Mouse (Mus musculus): Measurements from ENCODE around the gene Pts. TPM values are rescaled to one million over a fixed set of nuclear protein-coding genes. Genes with fewer than 3 reads are reported as not detected.

The Pts gene
- polyA plus RNA-seq, 1 experiment, result 57.0 TPM

GRCm38 (mm10) chr9:50497076-50497475, 31.4 kb downstream of the Pts start:
- TF ChIP-seq POLR2A (IDR thresholded peaks at IDR 0.05; ENCODE audit: borderline replicate concordance, insufficient read depth, low read length) (no peak), CTCF (IDR thresholded peaks at IDR 0.05; ENCODE audit: borderline replicate concordance, insufficient read depth, low read depth, low read length) (no peak)
- no peak overlapping the region for H3K4me3 ChIP-seq (replicated peaks; ENCODE audit: insufficient read depth, low read depth, low read length)
- WGBS, result 82% methylated on average over 6 of the region's 6 CpGs
- H3K4me1 ChIP-seq (ENCODE audit: control insufficient read depth, insufficient read depth, low read length), result no peaks in the 10 kb centered on the region
- H3K27me3 ChIP-seq (ENCODE audit: control insufficient read depth, insufficient read depth, low read length), result no peaks in the 10 kb centered on the region; the same call in 1 of the 2 replicates
- H3K27ac ChIP-seq (ENCODE audit: insufficient read depth, low read length), result no peak overlapping the region
- DNase-seq, result no peak

GRCm38 (mm10) chr9:50496546-50496945, 32.0 kb downstream of the Pts start:
- Histone ChIP-seq H3K27ac (ENCODE audit: insufficient read depth, low read length) (no peak overlapping the region), H3K27me3 (ENCODE audit: control insufficient read depth, insufficient read depth, low read length) (no peaks in the 10 kb centered on the region; the same call in 1 of the 2 replicates), H3K4me3 (replicated peaks; ENCODE audit: insufficient read depth, low read depth, low read length) (no peak overlapping the region), H3K4me1 (ENCODE audit: control insufficient read depth, insufficient read depth, low read length) (no peaks in the 10 kb centered on the region)
- TF ChIP-seq POLR2A (IDR thresholded peaks at IDR 0.05; ENCODE audit: borderline replicate concordance, insufficient read depth, low read length) (no peak), CTCF (IDR thresholded peaks at IDR 0.05; ENCODE audit: borderline replicate concordance, insufficient read depth, low read depth, low read length) (no peak)
- 33% methylated on average over 6 of the region's 6 CpGs for WGBS
- no peak for DNase-seq

GRCm38 (mm10) chr9:50496151-50496505, 32.4 kb downstream of the Pts start:
- WGBS, result 34% methylated on average over 6 of the region's 6 CpGs
- TF ChIP-seq CTCF (IDR thresholded peaks at IDR 0.05; ENCODE audit: borderline replicate concordance, insufficient read depth, low read depth, low read length) (no peak), POLR2A (IDR thresholded peaks at IDR 0.05; ENCODE audit: borderline replicate concordance, insufficient read depth, low read length) (no peak)
- Histone ChIP-seq H3K27ac (ENCODE audit: insufficient read depth, low read length) (no peak overlapping the region), H3K4me3 (replicated peaks; ENCODE audit: insufficient read depth, low read depth, low read length) (no peak overlapping the region), H3K27me3 (ENCODE audit: control insufficient read depth, insufficient read depth, low read length) (no peaks in the 10 kb centered on the region; the same call in 1 of the 2 replicates), H3K4me1 (ENCODE audit: control insufficient read depth, insufficient read depth, low read length) (no peaks in the 10 kb centered on the region)
- DNase-seq, result no peak

GRCm38 (mm10) chr9:50495405-50496150, 32.9 kb downstream of the Pts start:
- Histone ChIP-seq H3K27ac (ENCODE audit: insufficient read depth, low read length) (no peak overlapping the region), H3K4me1 (ENCODE audit: control insufficient read depth, insufficient read depth, low read length) (no peaks in the 10 kb centered on the region), H3K27me3 (ENCODE audit: control insufficient read depth, insufficient read depth, low read length) (no peaks in the 10 kb centered on the region; the same call in 1 of the 2 replicates), H3K4me3 (replicated peaks; ENCODE audit: insufficient read depth, low read depth, low read length) (no peak overlapping the region)
- DNase-seq, result no peak
- 78% methylated on average over 10 of the region's 10 CpGs for WGBS
- TF ChIP-seq CTCF (IDR thresholded peaks at IDR 0.05; ENCODE audit: borderline replicate concordance, insufficient read depth, low read depth, low read length) (no peak), POLR2A (IDR thresholded peaks at IDR 0.05; ENCODE audit: borderline replicate concordance, insufficient read depth, low read length) (no peak)

GRCm38 (mm10) chr9:50494311-50494710, 34.2 kb downstream of the Pts start, which contains the start of gene Plet1:
Gene Plet1, plus strand, starts transcription at chr9:50494525.
- DNase-seq, result no peak
- WGBS, result 85% methylated on average over 6 of the region's 6 CpGs
- no peak within 1 kb of the TSS for H3K4me3 ChIP-seq (replicated peaks; ENCODE audit: insufficient read depth, low read depth, low read length)
- H3K27me3 ChIP-seq (ENCODE audit: control insufficient read depth, insufficient read depth, low read length), result no peaks in the 10 kb centered on the region; the same call in 1 of the 2 replicates
- TF ChIP-seq POLR2A (IDR thresholded peaks at IDR 0.05; ENCODE audit: borderline replicate concordance, insufficient read depth, low read length) (no peak), CTCF (IDR thresholded peaks at IDR 0.05; ENCODE audit: borderline replicate concordance, insufficient read depth, low read depth, low read length) (no peak)
- no peaks in the 10 kb centered on the region for H3K4me1 ChIP-seq (ENCODE audit: control insufficient read depth, insufficient read depth, low read length)
- H3K27ac ChIP-seq (ENCODE audit: insufficient read depth, low read length), result no peak within 1 kb of the TSS

- 65% methylated on average over 2 of the region's 2 CpGs for WGBS
- Histone ChIP-seq H3K4me1 (ENCODE audit: control insufficient read depth, insufficient read depth, low read length) (no peaks in the 10 kb centered on the region), H3K27ac (ENCODE audit: insufficient read depth, low read length) (no peak overlapping the region), H3K4me3 (replicated peaks; ENCODE audit: insufficient read depth, low read depth, low read length) (no peak overlapping the region), H3K27me3 (ENCODE audit: control insufficient read depth, insufficient read depth, low read length) (no peaks in the 10 kb centered on the region; the same call in 1 of the 2 replicates)
- no peak for DNase-seq
- TF ChIP-seq CTCF (IDR thresholded peaks at IDR 0.05; ENCODE audit: borderline replicate concordance, insufficient read depth, low read depth, low read length) (no peak), POLR2A (IDR thresholded peaks at IDR 0.05; ENCODE audit: borderline replicate concordance, insufficient read depth, low read length) (no peak)
Observed at GRCm38 (mm10) chr9:50493777-50494176, 34.7 kb downstream of the Pts start.

GRCm38 (mm10) chr9:50491531-50492045, 36.9 kb downstream of the Pts start:
- DNase-seq, result no peak
- Histone ChIP-seq H3K4me1 (ENCODE audit: control insufficient read depth, insufficient read depth, low read length) (no peaks in the 10 kb centered on the region), H3K4me3 (replicated peaks; ENCODE audit: insufficient read depth, low read depth, low read length) (no peak overlapping the region), H3K27ac (ENCODE audit: insufficient read depth, low read length) (no peak overlapping the region), H3K27me3 (ENCODE audit: control insufficient read depth, insufficient read depth, low read length) (no peaks in the 10 kb centered on the region; the same call in 1 of the 2 replicates)
- TF ChIP-seq POLR2A (IDR thresholded peaks at IDR 0.05; ENCODE audit: borderline replicate concordance, insufficient read depth, low read length), result no peak
- no peak for TF ChIP-seq CTCF (IDR thresholded peaks at IDR 0.05; ENCODE audit: borderline replicate concordance, insufficient read depth, low read depth, low read length)
- 72% methylated on average over 2 of the region's 2 CpGs for WGBS

- no peak for TF ChIP-seq CTCF (IDR thresholded peaks at IDR 0.05; ENCODE audit: borderline replicate concordance, insufficient read depth, low read depth, low read length)
- no peak for TF ChIP-seq POLR2A (IDR thresholded peaks at IDR 0.05; ENCODE audit: borderline replicate concordance, insufficient read depth, low read length)
- H3K4me1 ChIP-seq (ENCODE audit: control insufficient read depth, insufficient read depth, low read length), result no peaks in the 10 kb centered on the region
- H3K27me3 ChIP-seq (ENCODE audit: control insufficient read depth, insufficient read depth, low read length), result no peaks in the 10 kb centered on the region
- H3K27ac ChIP-seq (ENCODE audit: insufficient read depth, low read length), result no peak overlapping the region
- no peak for DNase-seq
- no peak overlapping the region for H3K4me3 ChIP-seq (replicated peaks; ENCODE audit: insufficient read depth, low read depth, low read length)
Observed at GRCm38 (mm10) chr9:50490836-50491235, 37.7 kb downstream of the Pts start.
